Mouse (Mus musculus): Measurements from ENCODE around the gene Exoc4. TPM values are rescaled to one million over a fixed set of nuclear protein-coding genes. Genes with fewer than 3 reads are reported as not detected.

Gene Exoc4
- polyA plus RNA-seq, 1 experiment from 2014 or later, result 59.2 TPM

DNA sequence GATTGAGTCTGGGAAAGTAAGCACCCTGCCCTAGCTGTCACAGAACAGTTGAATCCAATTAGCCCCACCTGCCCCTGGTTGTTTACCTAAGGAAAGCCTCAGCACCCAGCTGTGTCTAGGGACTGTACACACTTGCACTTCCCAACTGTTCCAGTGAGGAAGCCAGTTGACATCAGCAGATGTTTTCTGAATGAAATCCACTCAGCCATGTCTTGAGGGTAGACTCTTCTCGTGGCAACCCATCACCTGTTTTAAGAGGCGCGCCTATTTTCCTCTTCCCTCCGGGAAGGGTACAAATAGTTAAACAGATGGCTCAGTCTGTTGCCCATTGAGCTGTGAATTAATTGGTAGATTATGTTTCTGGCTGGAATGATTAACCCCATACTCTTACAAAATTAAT lies 584.1 kb downstream of the Exoc4 start:
- no peaks in the 10 kb centered on the region for H3K27me3 ChIP-seq
- H3K27ac ChIP-seq (replicated peaks), result 0 out of 2 replicates have a peak overlapping the region, but pooled peaks have one; percentile 1
- no peaks in the 10 kb centered on the region for H3K36me3 ChIP-seq
- H3K9me3 ChIP-seq, result no peaks in the 10 kb centered on the region
- no peak overlapping the region for H3K9ac ChIP-seq (replicated peaks)
- WGBS, result 50% methylated on average over 4 of the region's 4 CpGs
- peaks cover 13% of the 10 kb centered on the region for H3K4me1 ChIP-seq
- no peak for ATAC-seq (ENCODE audit: low FRiP score, low read depth)
- no peak overlapping the region for H3K4me2 ChIP-seq (replicated peaks)
- no peak overlapping the region for H3K4me3 ChIP-seq

DNA sequence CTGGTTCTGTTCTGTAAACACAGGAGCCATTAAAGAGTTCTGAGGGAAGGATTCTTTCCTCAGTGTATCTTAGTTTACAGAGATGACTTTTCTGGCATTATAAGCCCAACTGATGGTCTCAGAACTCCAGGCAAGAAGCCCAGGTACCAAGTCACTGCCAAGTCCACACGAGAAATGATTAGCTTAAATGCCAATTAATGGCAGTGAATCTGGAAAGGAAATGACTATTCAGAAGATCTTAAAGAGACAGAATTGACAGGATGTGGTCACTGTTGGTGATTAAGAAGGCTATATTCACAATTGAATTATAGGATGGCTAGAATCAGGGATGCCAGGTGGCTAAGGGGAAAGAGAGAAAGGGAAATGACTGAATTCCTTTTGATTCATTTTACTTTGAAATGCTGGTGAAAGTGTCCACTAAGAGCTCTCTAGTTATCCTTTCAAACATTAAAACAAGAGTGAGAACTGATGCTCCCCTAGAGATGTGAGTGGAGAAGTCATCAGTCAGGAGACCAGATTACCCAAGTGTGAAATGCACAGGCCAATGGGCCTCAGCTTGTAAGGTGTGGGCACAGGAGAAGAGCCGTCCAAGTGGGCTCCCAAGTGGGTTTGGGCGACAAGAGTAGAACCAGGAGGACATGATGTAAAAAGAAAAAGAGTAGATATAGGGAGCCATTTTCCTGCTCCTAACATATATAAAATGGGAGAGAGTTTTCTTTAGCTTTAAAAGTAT lies 587.3 kb downstream of the Exoc4 start:
- ATAC-seq (ENCODE audit: low FRiP score, low read depth), result no peak
- Histone ChIP-seq H3K4me1 (peaks cover 8% of the 10 kb centered on the region; the same call in 1 of the 2 replicates), H3K9ac (replicated peaks) (no peak overlapping the region), H3K27ac (replicated peaks) (no peak overlapping the region), H3K9me3 (no peaks in the 10 kb centered on the region), H3K4me2 (replicated peaks) (no peak overlapping the region), H3K4me3 (no peak overlapping the region), H3K27me3 (no peaks in the 10 kb centered on the region), H3K36me3 (no peaks in the 10 kb centered on the region)
- WGBS, result 88% methylated on average over 3 of the region's 3 CpGs

DNA sequence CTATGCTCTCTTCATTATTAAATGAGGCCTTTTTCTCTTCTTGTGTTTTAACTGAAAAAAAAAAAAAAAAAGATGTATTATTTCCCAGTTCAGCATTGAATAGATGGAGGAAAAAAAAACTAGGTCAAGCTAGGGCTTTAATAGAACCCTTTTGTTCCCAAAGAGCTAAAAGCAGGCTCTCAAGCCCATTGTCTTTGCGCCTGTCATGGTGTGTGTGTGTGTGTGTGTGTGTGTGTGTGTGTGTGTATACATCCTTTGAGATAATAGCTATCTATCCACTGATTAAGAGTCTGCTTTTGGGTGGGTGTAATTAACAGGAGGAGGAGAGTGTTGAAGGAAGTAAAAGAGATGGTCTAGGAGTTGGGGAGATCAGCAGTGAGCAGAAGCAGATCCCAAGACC lies 594.0 kb downstream of the Exoc4 start:
- H3K9me3 ChIP-seq, result no peaks in the 10 kb centered on the region
- no peaks in the 10 kb centered on the region for H3K27me3 ChIP-seq
- H3K4me1 ChIP-seq, result peaks cover 9% of the 10 kb centered on the region
- no peak overlapping the region for H3K27ac ChIP-seq (replicated peaks)
- ATAC-seq (ENCODE audit: low FRiP score, low read depth), result no peak
- H3K4me3 ChIP-seq, result no peak overlapping the region
- H3K36me3 ChIP-seq, result no peaks in the 10 kb centered on the region
- H3K4me2 ChIP-seq (replicated peaks), result no peak overlapping the region
- H3K9ac ChIP-seq (replicated peaks), result no peak overlapping the region
- WGBS, result 20% methylated on average over 1 of the region's 1 CpGs

DNA sequence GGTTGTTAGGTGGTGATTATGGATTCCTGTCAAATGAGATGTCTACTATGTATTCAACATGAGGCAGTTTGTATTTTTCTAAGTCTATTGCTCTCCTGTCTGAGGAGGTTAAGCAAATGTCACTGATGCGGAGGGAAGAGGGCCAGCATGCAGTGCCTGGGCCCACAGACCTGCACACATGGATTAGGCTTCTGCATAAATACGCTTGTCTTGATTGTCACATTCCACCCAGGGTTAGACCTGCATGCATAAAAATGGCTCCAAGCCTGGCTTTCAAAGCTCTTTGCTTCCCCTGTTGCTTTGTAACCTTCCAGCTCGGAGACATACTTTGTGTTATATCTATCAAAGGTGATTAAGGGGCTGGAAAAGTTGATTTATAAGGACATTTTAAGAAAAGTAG lies 610.2 kb downstream of the Exoc4 start:
- Histone ChIP-seq H3K4me2 (replicated peaks) (no peak overlapping the region), H3K27ac (replicated peaks) (no peak overlapping the region), H3K4me1 (peaks cover 11% of the 10 kb centered on the region), H3K9me3 (no peaks in the 10 kb centered on the region), H3K9ac (replicated peaks) (no peak overlapping the region), H3K36me3 (no peaks in the 10 kb centered on the region), H3K27me3 (no peaks in the 10 kb centered on the region), H3K4me3 (no peak overlapping the region)
- WGBS, result 36% methylated on average over 3 of the region's 3 CpGs
- ATAC-seq (ENCODE audit: low FRiP score, low read depth), result no peak

DNA sequence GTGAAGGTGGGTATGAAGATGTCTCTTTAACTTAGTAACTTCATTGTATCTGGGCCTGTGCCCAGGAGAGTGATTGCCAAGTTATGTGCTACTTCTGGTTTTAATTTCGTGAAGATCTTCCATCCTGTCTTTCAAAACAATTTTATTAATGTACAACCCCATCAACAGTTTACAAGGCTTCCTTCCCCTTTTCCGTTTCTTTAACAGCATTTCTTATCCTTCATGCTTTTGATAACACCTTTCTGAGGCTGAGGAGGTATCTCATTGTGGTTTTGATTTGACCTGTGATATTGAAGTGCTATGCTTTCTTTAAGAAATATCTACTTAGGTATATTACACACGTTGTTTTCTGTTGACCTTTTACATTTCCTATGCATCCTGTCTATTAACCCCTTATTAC lies 616.9 kb downstream of the Exoc4 start:
- Histone ChIP-seq H3K4me1 (peaks cover 10% of the 10 kb centered on the region), H3K9ac (replicated peaks) (no peak overlapping the region), H3K27ac (replicated peaks) (no peak overlapping the region), H3K27me3 (no peaks in the 10 kb centered on the region), H3K9me3 (no peaks in the 10 kb centered on the region), H3K36me3 (no peaks in the 10 kb centered on the region), H3K4me2 (replicated peaks) (no peak overlapping the region), H3K4me3 (no peak overlapping the region)
- WGBS, result 78% methylated on average over 3 of the region's 3 CpGs
- no peak for ATAC-seq (ENCODE audit: low FRiP score, low read depth)

DNA sequence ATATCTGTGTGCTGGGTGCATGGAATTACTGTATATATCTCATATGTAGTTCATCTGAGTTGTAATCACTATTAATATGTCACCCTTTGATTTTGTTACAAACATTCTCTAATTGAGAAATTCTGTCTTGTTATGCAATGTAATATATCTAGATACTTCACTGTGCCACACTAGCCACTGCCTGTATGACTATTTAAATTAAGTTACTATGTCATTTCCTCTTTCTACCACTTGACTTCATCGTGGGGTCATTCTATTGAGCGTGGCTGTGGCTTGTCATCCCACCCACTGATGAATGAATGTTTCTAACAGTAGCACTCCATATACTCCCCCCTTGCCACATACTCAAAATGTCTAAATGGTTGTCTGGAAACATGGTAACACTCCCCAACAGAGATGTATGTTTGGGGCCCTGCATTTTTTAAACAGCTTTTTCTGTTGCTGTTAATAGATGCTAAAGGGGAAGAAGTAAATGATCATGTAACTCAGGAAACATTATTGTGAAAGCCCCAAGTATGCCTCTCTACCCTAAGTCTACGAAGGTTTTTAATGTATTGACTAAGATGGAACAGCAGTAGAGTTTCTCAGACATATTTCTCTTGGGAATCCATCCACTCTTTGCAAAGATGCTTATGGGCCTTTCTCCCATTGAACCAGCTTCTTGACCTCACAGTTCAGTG lies 618.2 kb downstream of the Exoc4 start:
- no peak overlapping the region for H3K9ac ChIP-seq (replicated peaks)
- H3K27me3 ChIP-seq, result no peaks in the 10 kb centered on the region
- H3K36me3 ChIP-seq, result no peaks in the 10 kb centered on the region
- no peak overlapping the region for H3K27ac ChIP-seq (replicated peaks)
- no peak overlapping the region for H3K4me3 ChIP-seq
- H3K4me2 ChIP-seq (replicated peaks), result no peak overlapping the region
- 93% methylated on average over 3 of the region's 3 CpGs for WGBS
- no peak for ATAC-seq (ENCODE audit: low FRiP score, low read depth)
- peaks cover 21% of the 10 kb centered on the region for H3K4me1 ChIP-seq
- H3K9me3 ChIP-seq, result no peaks in the 10 kb centered on the region

DNA sequence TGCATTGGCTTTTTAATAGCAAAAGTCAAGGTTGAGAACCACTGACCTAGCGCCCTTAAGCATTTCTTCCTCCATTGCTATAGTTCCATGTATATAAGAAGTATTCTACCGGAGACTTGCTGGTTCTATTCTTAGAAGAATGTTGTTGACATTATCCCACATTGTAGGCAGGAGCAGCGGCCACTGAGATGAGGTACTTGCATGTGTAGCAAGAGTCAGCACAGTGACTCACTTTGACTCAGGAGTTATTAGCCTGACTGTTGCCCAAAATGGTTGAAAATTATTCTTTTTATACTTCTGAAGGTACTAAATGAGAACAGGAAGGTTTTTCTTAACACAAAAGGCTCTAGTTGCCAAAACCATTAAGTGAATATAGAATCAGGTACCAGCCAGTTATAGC lies 620.4 kb downstream of the Exoc4 start:
- H3K4me1 ChIP-seq, result peaks cover 31% of the 10 kb centered on the region
- H3K36me3 ChIP-seq, result no peaks in the 10 kb centered on the region
- no peak overlapping the region for H3K4me2 ChIP-seq (replicated peaks)
- no peak overlapping the region for H3K4me3 ChIP-seq
- no peak overlapping the region for H3K27ac ChIP-seq (replicated peaks)
- WGBS, result 82% methylated on average over 3 of the region's 3 CpGs
- no peak for ATAC-seq (ENCODE audit: low FRiP score, low read depth)
- no peak overlapping the region for H3K9ac ChIP-seq (replicated peaks)
- no peaks in the 10 kb centered on the region for H3K27me3 ChIP-seq
- no peaks in the 10 kb centered on the region for H3K9me3 ChIP-seq

DNA sequence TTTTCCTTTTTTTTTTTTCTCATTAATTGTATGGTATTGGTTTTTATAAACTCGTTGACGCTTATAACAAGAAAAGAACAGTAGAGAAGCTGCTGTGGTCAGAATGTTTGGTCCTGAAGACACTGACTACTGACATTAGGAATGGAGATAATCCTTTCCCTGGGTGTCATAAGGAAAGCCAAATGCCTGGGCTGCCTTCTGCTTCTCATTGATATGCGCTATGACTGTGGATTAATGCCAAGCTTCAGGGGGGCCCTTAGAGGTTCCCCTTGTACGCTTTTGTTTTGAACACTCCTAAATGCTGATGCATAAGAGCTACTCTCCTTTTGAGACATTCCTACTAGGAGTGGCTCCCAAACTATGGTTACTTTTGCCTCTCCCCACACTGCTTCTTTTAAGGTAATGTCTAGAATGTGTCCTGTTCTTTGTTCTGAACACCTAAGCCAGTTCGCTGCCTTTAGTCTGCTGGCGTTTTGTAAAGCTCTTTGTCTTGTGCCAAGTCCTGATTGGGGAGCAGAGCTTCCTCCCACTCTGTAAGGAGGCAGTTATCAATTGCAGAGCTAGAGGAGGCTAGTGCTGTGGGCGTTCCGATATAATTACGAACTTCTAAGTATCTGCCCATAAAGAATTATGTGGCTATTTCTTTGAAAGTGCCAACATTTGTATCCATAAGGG lies 621.7 kb downstream of the Exoc4 start:
- no peaks in the 10 kb centered on the region for H3K36me3 ChIP-seq
- H3K27me3 ChIP-seq, result no peaks in the 10 kb centered on the region
- peaks cover 39% of the 10 kb centered on the region for H3K4me1 ChIP-seq
- WGBS, result 41% methylated on average over 9 of the region's 9 CpGs
- H3K9me3 ChIP-seq, result no peaks in the 10 kb centered on the region
- no peak overlapping the region for H3K4me3 ChIP-seq
- H3K4me2 ChIP-seq (replicated peaks), result 0 out of 2 replicates have a peak overlapping the region, but pooled peaks have one; percentile 8
- 0 out of 2 replicates have a peak overlapping the region, but pooled peaks have one; percentile 21 for H3K27ac ChIP-seq (replicated peaks)
- no peak for ATAC-seq (ENCODE audit: low FRiP score, low read depth)
- no peak overlapping the region for H3K9ac ChIP-seq (replicated peaks)

DNA sequence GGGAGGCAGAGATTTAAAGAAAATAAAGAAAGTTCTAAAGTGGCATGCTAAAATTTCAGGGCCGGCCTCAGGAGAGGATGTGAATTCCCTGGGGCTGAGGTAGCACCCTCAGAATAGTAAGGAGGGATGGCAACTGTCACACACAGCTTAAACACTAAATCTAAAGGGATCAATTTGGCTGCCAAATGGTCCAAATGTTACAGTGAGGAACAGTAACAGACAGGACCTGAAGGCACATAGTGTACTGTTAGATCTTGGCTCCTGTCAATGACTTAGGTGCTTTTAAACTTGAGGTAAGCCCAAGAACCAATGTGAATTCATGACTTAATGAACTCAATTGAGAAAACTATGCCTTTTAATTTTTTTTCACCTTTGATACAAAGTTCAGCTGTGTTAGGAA lies 622.4 kb downstream of the Exoc4 start:
- Histone ChIP-seq H3K27me3 (no peaks in the 10 kb centered on the region), H3K36me3 (no peaks in the 10 kb centered on the region), H3K9ac (replicated peaks) (no peak overlapping the region), H3K4me1 (peaks cover 39% of the 10 kb centered on the region), H3K27ac (replicated peaks) (no peak overlapping the region), H3K4me3 (no peak overlapping the region), H3K4me2 (replicated peaks) (no peak overlapping the region), H3K9me3 (no peaks in the 10 kb centered on the region)
- 86% methylated on average over 1 of the region's 1 CpGs for WGBS
- ATAC-seq (ENCODE audit: low FRiP score, low read depth), result no peak

DNA sequence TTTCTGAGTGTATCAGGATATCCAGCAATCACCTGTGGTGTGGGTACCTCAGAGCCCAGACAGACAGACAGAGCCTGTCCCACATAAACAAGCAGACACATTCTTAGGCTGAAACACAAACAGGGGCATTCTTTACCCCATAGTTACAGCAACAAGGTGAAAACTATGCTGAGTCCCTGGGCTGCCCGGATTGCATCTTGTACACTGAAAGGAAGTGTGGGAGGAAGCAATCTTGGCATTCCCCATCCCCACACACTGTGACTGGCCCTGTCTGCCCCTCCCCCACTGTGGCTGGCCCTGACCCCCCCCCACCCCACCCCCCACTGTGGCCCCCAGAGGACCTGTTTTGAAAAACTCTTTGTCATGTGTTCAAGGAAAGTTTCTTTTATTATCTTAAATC lies 623.3 kb downstream of the Exoc4 start:
- H3K9ac ChIP-seq (replicated peaks), result no peak overlapping the region
- WGBS, result 24% methylated on average over 1 of the region's 1 CpGs
- H3K9me3 ChIP-seq, result no peaks in the 10 kb centered on the region
- H3K27me3 ChIP-seq, result no peaks in the 10 kb centered on the region
- no peak for ATAC-seq (ENCODE audit: low FRiP score, low read depth)
- H3K27ac ChIP-seq (replicated peaks), result 0 out of 2 replicates have a peak overlapping the region, but pooled peaks have one; percentile 3
- no peak overlapping the region for H3K4me2 ChIP-seq (replicated peaks)
- H3K4me1 ChIP-seq, result peaks cover 39% of the 10 kb centered on the region
- no peak overlapping the region for H3K4me3 ChIP-seq
- H3K36me3 ChIP-seq, result no peaks in the 10 kb centered on the region

DNA sequence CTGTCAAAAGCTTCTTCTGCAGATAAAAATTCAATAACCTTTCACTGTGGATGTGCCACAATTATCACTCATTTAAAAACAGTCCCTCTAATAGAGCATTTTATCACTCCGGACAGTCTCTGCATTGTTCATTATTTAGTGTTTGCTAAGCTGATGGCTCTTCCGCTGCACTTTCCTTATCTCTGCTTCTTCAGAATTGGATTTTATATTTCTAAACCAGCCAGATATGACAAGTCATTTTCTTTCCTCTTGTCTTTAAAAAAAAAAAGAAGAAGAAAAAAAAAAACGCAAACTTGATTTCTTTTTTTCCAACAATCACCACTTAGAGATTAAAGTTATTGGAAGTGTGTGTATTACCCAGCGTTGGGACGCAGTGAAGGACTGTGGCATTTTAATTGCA lies 624.1 kb downstream of the Exoc4 start:
- no peak overlapping the region for H3K9ac ChIP-seq (replicated peaks)
- ATAC-seq (ENCODE audit: low FRiP score, low read depth), result no peak
- no peaks in the 10 kb centered on the region for H3K27me3 ChIP-seq
- H3K4me1 ChIP-seq, result peaks cover 39% of the 10 kb centered on the region
- H3K27ac ChIP-seq (replicated peaks), result no peak overlapping the region
- no peaks in the 10 kb centered on the region for H3K36me3 ChIP-seq
- H3K9me3 ChIP-seq, result no peaks in the 10 kb centered on the region
- 75% methylated on average over 5 of the region's 5 CpGs for WGBS
- no peak overlapping the region for H3K4me2 ChIP-seq (replicated peaks)
- no peak overlapping the region for H3K4me3 ChIP-seq

DNA sequence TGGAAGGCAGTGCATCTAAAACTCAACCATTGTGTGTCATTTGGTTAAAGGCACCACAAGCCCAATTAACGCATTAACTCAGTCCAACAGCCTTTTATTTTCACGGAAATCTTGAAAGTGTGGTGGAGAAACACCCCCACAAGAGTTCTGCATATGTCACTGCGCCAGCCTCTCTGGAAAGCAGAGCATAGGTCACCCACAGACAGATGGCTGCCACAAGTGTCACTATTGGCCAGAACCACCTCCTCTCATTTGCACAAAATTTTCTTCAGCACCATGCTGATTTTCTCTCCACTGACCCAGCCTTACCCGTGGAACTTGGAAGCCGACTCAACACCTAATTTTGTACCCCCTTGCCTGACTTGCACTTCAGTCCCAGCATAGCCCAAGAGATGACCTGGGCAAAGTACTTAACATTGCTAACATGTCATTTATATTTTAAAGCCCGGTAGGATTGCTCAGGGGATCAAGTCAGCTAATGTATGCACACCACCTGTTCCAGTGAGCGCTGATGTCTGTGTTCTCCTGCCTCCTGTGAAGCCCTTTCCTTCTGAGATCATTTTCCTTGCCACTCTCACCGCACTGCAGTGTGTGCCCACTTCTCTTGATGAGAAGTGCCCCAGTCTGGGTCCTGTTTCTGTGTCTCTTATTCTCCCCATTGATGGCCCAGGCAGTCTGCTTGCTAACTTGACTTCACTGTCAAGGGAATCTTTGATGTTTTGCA lies 625.6 kb downstream of the Exoc4 start:
- 56% methylated on average over 8 of the region's 8 CpGs for WGBS
- Histone ChIP-seq H3K4me3 (no peak overlapping the region), H3K4me2 (replicated peaks) (no peak overlapping the region), H3K9me3 (no peaks in the 10 kb centered on the region), H3K9ac (replicated peaks) (no peak overlapping the region), H3K27ac (replicated peaks) (no peak overlapping the region), H3K27me3 (no peaks in the 10 kb centered on the region), H3K36me3 (no peaks in the 10 kb centered on the region), H3K4me1 (peaks cover 39% of the 10 kb centered on the region)
- no peak for ATAC-seq (ENCODE audit: low FRiP score, low read depth)

Data from midbrain, embryonic 12.5 days (tissue).